Mouse (Mus musculus) NIH3T3 (cell line): ENCODE measurements at regions not wholly inside any gene's neighbourhood (a gene's known extent, or its start where the extent isn't known, plus 50 kb on each side); places are given as distances from the start of the nearest gene placed in this dataset.

Source experiments
- DNase-seq: peaks from one replicate; pipeline ENCODE4 v3.0.0-alpha.2; 2012; ENCODE audit warnings: low read depth

GRCm38 (mm10) chr6:98178005-98178404, 164.5 kb downstream of the Gm765 start:
- peak; percentile 3 for DNase-seq

- DNase-seq = no peak
Measured at GRCm38 (mm10) chr6:98149043-98149813, 193.3 kb downstream of the Gm765 start.

- no peak for DNase-seq
Measured at GRCm38 (mm10) chr6:98147855-98148254, 194.7 kb downstream of the Gm765 start.

- peak; percentile 62 for DNase-seq
Measured at GRCm38 (mm10) chr6:98132931-98133330, 209.6 kb downstream of the Gm765 start.

GRCm38 (mm10) chr6:98125434-98125833, 217.1 kb downstream of the Gm765 start:
- DNase-seq = no peak

GRCm38 (mm10) chr6:98118355-98119150, 224.0 kb downstream of the Gm765 start:
- no peak for DNase-seq

- DNase-seq = no peak
Measured at GRCm38 (mm10) chr6:98114327-98115134, 228.0 kb downstream of the Gm765 start.

GRCm38 (mm10) chr6:98113708-98114107, 228.8 kb downstream of the Gm765 start:
- DNase-seq = no peak

- DNase-seq = no peak
Measured at GRCm38 (mm10) chr6:98112495-98113115, 229.9 kb downstream of the Gm765 start.

GRCm38 (mm10) chr6:98107123-98107522, 235.4 kb downstream of the Gm765 start:
- no peak for DNase-seq

GRCm38 (mm10) chr6:98105280-98106090, 237.1 kb downstream of the Gm765 start:
- DNase-seq = peak; percentile 92

GRCm38 (mm10) chr6:98104432-98104831, 238.1 kb downstream of the Gm765 start:
- DNase-seq = no peak

GRCm38 (mm10) chr6:98101023-98101422, 241.5 kb downstream of the Gm765 start:
- DNase-seq = peak; percentile 25

GRCm38 (mm10) chr6:98099126-98099525, 243.4 kb downstream of the Gm765 start:
- DNase-seq = no peak

GRCm38 (mm10) chr6:98095243-98095642, 247.3 kb downstream of the Gm765 start:
- DNase-seq = no peak

- DNase-seq = peak; percentile 48
Measured at GRCm38 (mm10) chr6:98089185-98089584, 253.4 kb downstream of the Gm765 start.

- no peak for DNase-seq
Measured at GRCm38 (mm10) chr6:98080076-98080475, 262.5 kb downstream of the Gm765 start.
